22 mouse cellular contexts compared by ENCODE assay signal in genomic region chr4:134800693-134801092, GRCm38 (mm10). TPM values are rescaled to one million over a fixed set of nuclear protein-coding genes. Genes with fewer than 3 reads are reported as not detected.
DNase-seq lines count a peak whose midpoint lies in the region; ATAC-seq and TF ChIP-seq lines count a peak whose summit lies in the region.
"Had no signal": no experiment of that assay in that cellular context is flagged by ENCODE, and none has a peak within 500 bp of the region (broad histone marks: within the 10 kb centered on the region; RNA-seq: fewer than 3 reads in every experiment).

No protein-coding gene starts in this region.

- no peak for TF ChIP-seq POLR2A in myocyte (IDR thresholded peaks at IDR 0.05; ENCODE audit: insufficient read length, low read depth)

- H3K27me3 ChIP-seq in forebrain, embryonic 10.5 days (ENCODE audit: poor library complexity, severe bottlenecking) = no peaks in the 10 kb centered on the region
- H3K27me3 ChIP-seq in forebrain, embryonic 13.5 days = no peaks in the 10 kb centered on the region
- no peaks in the 10 kb centered on the region for H3K27me3 ChIP-seq in limb, embryonic 13.5 days
- H3K27me3 ChIP-seq in limb, embryonic 10.5 days (ENCODE audit: low read depth, poor library complexity, severe bottlenecking) = no peaks in the 10 kb centered on the region
- no peaks in the 10 kb centered on the region for H3K27me3 ChIP-seq in embryonic facial prominence, embryonic 14.5 days (replicated peaks; ENCODE audit: control insufficient read depth, insufficient read depth, low read length)
- H3K27me3 ChIP-seq in myocyte (ENCODE audit: control insufficient read depth, insufficient read depth, insufficient read length) = no peaks in the 10 kb centered on the region
- H3K27me3 ChIP-seq: CH12.LX; embryonic facial prominence, embryonic 12.5 days; forebrain, embryonic 15.5 days; heart, embryonic 12.5 days; Patski had no signal

- 76% methylated on average over 10 of the region's 10 CpGs for WGBS in forebrain, embryonic 10.5 days
- WGBS in forebrain, embryonic 13.5 days = 70% methylated on average over 10 of the region's 10 CpGs
- 75% methylated on average over 10 of the region's 10 CpGs for WGBS in limb, embryonic 13.5 days
- 80% methylated on average over 10 of the region's 10 CpGs for WGBS in limb, embryonic 10.5 days
- 70% methylated on average over 10 of the region's 10 CpGs for WGBS in embryonic facial prominence, embryonic 14.5 days

- H3K9ac ChIP-seq in forebrain, embryonic 13.5 days = no peak overlapping the region
- no peak overlapping the region; the same call in 1 of the 2 replicates for H3K9ac ChIP-seq in limb, embryonic 13.5 days
- H3K9ac ChIP-seq in embryonic facial prominence, embryonic 14.5 days (ENCODE audit: low read depth, low read length) = 0 out of 2 replicates have a peak overlapping the region, but pooled peaks have one; percentile 3
- H3K9ac ChIP-seq: embryonic facial prominence, embryonic 12.5 days; forebrain, embryonic 15.5 days; heart, embryonic 12.5 days had no signal

- H3K4me1 ChIP-seq in forebrain, embryonic 10.5 days = peaks cover 30% of the 10 kb centered on the region
- H3K4me1 ChIP-seq in forebrain, embryonic 13.5 days = no peaks in the 10 kb centered on the region; the same call in 1 of the 2 replicates
- H3K4me1 ChIP-seq in limb, embryonic 13.5 days = peaks cover 24% of the 10 kb centered on the region
- H3K4me1 ChIP-seq in limb, embryonic 10.5 days = 0 out of 2 replicates have a peak, but pooled peaks cover 24% of the 10 kb centered on the region
- H3K4me1 ChIP-seq in embryonic facial prominence, embryonic 14.5 days (ENCODE audit: control insufficient read depth, insufficient read depth, low read length) = peaks cover 21% of the 10 kb centered on the region; the same call in 1 of the 2 replicates

- no peak overlapping the region for H3ac ChIP-seq in myocyte (ENCODE audit: control insufficient read depth, insufficient read length)

- no peak for DNase-seq in forebrain, embryonic 10.5 days (ENCODE audit: extremely low spot score, low spot score)
- DNase-seq in limb, embryonic 10.5 days (ENCODE audit: low spot score) = no peak
- DNase-seq in embryonic facial prominence, embryonic 14.5 days (ENCODE audit: low spot score) = peak; percentile 17
- no peak for DNase-seq in cerebellum, adult 11-12 months
- DNase-seq: adrenal gland, postnatal 25 days; cerebellum, adult 8-10 months; cerebellum, postnatal 14 days; embryo, embryonic 11 days; gastrocnemius, adult 2 months; gastrocnemius, postnatal 25 days had no signal

- H3K9me3 ChIP-seq in forebrain, embryonic 10.5 days = no peaks in the 10 kb centered on the region
- H3K9me3 ChIP-seq in forebrain, embryonic 13.5 days (replicated peaks) = no peaks in the 10 kb centered on the region
- no peaks in the 10 kb centered on the region for H3K9me3 ChIP-seq in limb, embryonic 13.5 days
- H3K9me3 ChIP-seq in limb, embryonic 10.5 days (replicated peaks) = no peaks in the 10 kb centered on the region
- H3K9me3 ChIP-seq in embryonic facial prominence, embryonic 14.5 days (ENCODE audit: control insufficient read depth, low read length) = no peaks in the 10 kb centered on the region
- H3K9me3 ChIP-seq: embryonic facial prominence, embryonic 12.5 days; forebrain, embryonic 15.5 days; heart, embryonic 12.5 days; hindbrain, embryonic 10.5 days had no signal

- H3K27ac ChIP-seq in forebrain, embryonic 10.5 days = 0 out of 2 replicates have a peak overlapping the region, but pooled peaks have one; percentile 20
- H3K27ac ChIP-seq in forebrain, embryonic 13.5 days = no peak overlapping the region
- peak overlapping the region; percentile 44; the same call in 1 of the 2 replicates for H3K27ac ChIP-seq in limb, embryonic 13.5 days
- no peak overlapping the region for H3K27ac ChIP-seq in limb, embryonic 10.5 days
- H3K27ac ChIP-seq in embryonic facial prominence, embryonic 14.5 days (replicated peaks; ENCODE audit: low read depth, low read length) = no peak overlapping the region
- H3K27ac ChIP-seq: embryonic facial prominence, embryonic 12.5 days; gastrocnemius, adult 2 months had no signal

- H3K4me2 ChIP-seq in forebrain, embryonic 13.5 days = no peak overlapping the region
- no peak overlapping the region for H3K4me2 ChIP-seq in limb, embryonic 13.5 days (replicated peaks)
- no peak overlapping the region for H3K4me2 ChIP-seq in embryonic facial prominence, embryonic 14.5 days (ENCODE audit: low read depth, low read length)
- H3K4me2 ChIP-seq in myocyte (ENCODE audit: low read depth) = no peak overlapping the region
- H3K4me2 ChIP-seq: embryonic facial prominence, embryonic 12.5 days; forebrain, embryonic 15.5 days; heart, embryonic 12.5 days had no signal

- H3K36me3 ChIP-seq in forebrain, embryonic 10.5 days (replicated peaks) = peaks cover 56% of the 10 kb centered on the region
- peaks cover 59% of the 10 kb centered on the region for H3K36me3 ChIP-seq in forebrain, embryonic 13.5 days (ENCODE audit: poor library complexity, severe bottlenecking)
- H3K36me3 ChIP-seq in limb, embryonic 13.5 days = peaks cover 52% of the 10 kb centered on the region
- H3K36me3 ChIP-seq in limb, embryonic 10.5 days = peaks cover 54% of the 10 kb centered on the region
- peaks cover 46% of the 10 kb centered on the region for H3K36me3 ChIP-seq in embryonic facial prominence, embryonic 14.5 days (ENCODE audit: control insufficient read depth, insufficient read depth, low read length)
- H3K36me3 ChIP-seq in myocyte (ENCODE audit: control insufficient read depth, insufficient read depth) = peaks cover 7% of the 10 kb centered on the region

- H3K79me2 ChIP-seq in myocyte (ENCODE audit: control insufficient read depth, insufficient read depth) = no peaks in the 10 kb centered on the region

- no peak overlapping the region for H3K4me3 ChIP-seq in forebrain, embryonic 10.5 days
- H3K4me3 ChIP-seq in forebrain, embryonic 13.5 days = no peak overlapping the region
- no peak overlapping the region for H3K4me3 ChIP-seq in limb, embryonic 13.5 days
- no peak overlapping the region for H3K4me3 ChIP-seq in limb, embryonic 10.5 days
- H3K4me3 ChIP-seq in embryonic facial prominence, embryonic 14.5 days (ENCODE audit: low read depth, low read length) = no peak overlapping the region
- no peak overlapping the region for H3K4me3 ChIP-seq in myocyte
- H3K4me3 ChIP-seq: embryonic facial prominence, embryonic 12.5 days; forebrain, embryonic 15.5 days; gastrocnemius, adult 2 months; heart, embryonic 12.5 days; hindbrain, embryonic 10.5 days had no signal

- no peak for ATAC-seq in forebrain, embryonic 13.5 days
- peak; percentile 64; the same call in 1 of the 2 replicates for ATAC-seq in limb, embryonic 13.5 days (ENCODE audit: low FRiP score, low read depth)
- no peak for ATAC-seq in embryonic facial prominence, embryonic 14.5 days (ENCODE audit: low read depth)
- ATAC-seq: activated CD4-positive, CD25-positive, alpha-beta regulatory T cell, adult 4 months; hindbrain, embryonic 16.5 days; inflammation-experienced regulatory T-cells, adult 6 months; Patski had no signal

TF ChIP-seq in myocyte, 11 proteins besides CTCF, POLR2A, EP300 and RAD21:
- TF ChIP-seq CEBPB (IDR thresholded peaks at IDR 0.05; ENCODE audit: insufficient read depth, poor library complexity, severe bottlenecking) (no peak), TCF12 (IDR thresholded peaks at IDR 0.05; ENCODE audit: insufficient read depth, poor library complexity, severe bottlenecking) (no peak), MYOD1 (IDR thresholded peaks at IDR 0.05; ENCODE audit: control insufficient read depth in 1 of 3, insufficient read length in 2 of 3, low read depth in 2 of 3) (peak in 2 of 3 experiments; percentile 61 to 63), USF1 (IDR thresholded peaks at IDR 0.05; ENCODE audit: low read depth) (no peak), MAX (IDR thresholded peaks at IDR 0.05; ENCODE audit: low read depth) (no peak), E2F4 (IDR thresholded peaks at IDR 0.05; ENCODE audit: insufficient read depth) (no peak), REST (IDR thresholded peaks at IDR 0.05; ENCODE audit: insufficient read depth, insufficient read length) (no peak), MYOG (IDR thresholded peaks at IDR 0.05; ENCODE audit: control insufficient read depth in 1 of 3, insufficient read depth in 1 of 3, insufficient read length in 2 of 3, low read depth in 2 of 3) (peak in 1 of 3 experiments; percentile 33), SRF (IDR thresholded peaks at IDR 0.05; ENCODE audit: control insufficient read depth, insufficient read length, low read depth) (no peak), POLR2AphosphoS2 (IDR thresholded peaks at IDR 0.05; ENCODE audit: insufficient read length, low read depth) (no peak), TCF3 (IDR thresholded peaks at IDR 0.05; ENCODE audit: insufficient read length, low read depth) (no peak)

RNA-seq across cellular contexts. Expression of gene Ldlrap1, which starts 32.9 kb away (rescaled TPM):
- polyA plus RNA-seq in forebrain, embryonic 10.5 days (2016; fragmentation: Nextera tagmentation; extraction: Ambion mirVana) = 9.6 and 11.8 TPM in 2 replicates
- 2.6 and 2.7 TPM in 2 replicates for polyA plus RNA-seq in forebrain, embryonic 13.5 days (2015; fragmentation: Nextera tagmentation; extraction: Ambion mirVana)
- polyA plus RNA-seq in limb, embryonic 13.5 days (2015; fragmentation: Nextera tagmentation; extraction: Ambion mirVana) = 22.0 and 24.5 TPM in 2 replicates
- polyA plus RNA-seq in limb, embryonic 10.5 days (2016; fragmentation: Nextera tagmentation; extraction: Ambion mirVana) = 14.4 and 20.4 TPM in 2 replicates
- 22.5 and 22.9 TPM in 2 replicates for polyA plus RNA-seq in embryonic facial prominence, embryonic 14.5 days (2014; fragmentation: Nextera tagmentation; extraction: Ambion mirVana)
- polyA plus RNA-seq in myocyte (2012; fragmentation: generic; extraction: Trizol) = 19.0 TPM

RNA-seq across cellular contexts. Expression of gene Maco1, which starts 52.5 kb away (rescaled TPM):
- 33.0 and 35.0 TPM in 2 replicates for polyA plus RNA-seq in forebrain, embryonic 10.5 days (2016; fragmentation: Nextera tagmentation; extraction: Ambion mirVana)
- polyA plus RNA-seq in forebrain, embryonic 13.5 days (2015; fragmentation: Nextera tagmentation; extraction: Ambion mirVana) = 91.3 and 91.8 TPM in 2 replicates
- 56.7 and 57.9 TPM in 2 replicates for polyA plus RNA-seq in limb, embryonic 13.5 days (2015; fragmentation: Nextera tagmentation; extraction: Ambion mirVana)
- 38.1 and 48.2 TPM in 2 replicates for polyA plus RNA-seq in limb, embryonic 10.5 days (2016; fragmentation: Nextera tagmentation; extraction: Ambion mirVana)
- 37.1 and 41.1 TPM in 2 replicates for polyA plus RNA-seq in embryonic facial prominence, embryonic 14.5 days (2014; fragmentation: Nextera tagmentation; extraction: Ambion mirVana)
- polyA plus RNA-seq in myocyte (2012; fragmentation: generic; extraction: Trizol) = 19.6 TPM

Comparison
In these comparisons a context has a peak if more than half of its experiments do, and no peak if none do; other contexts are left out.
1. H3K27ac ChIP-seq: peak in forebrain, embryonic 10.5 days (single experiment) and limb, embryonic 13.5 days (single experiment); none in forebrain, embryonic 13.5 days (single experiment), limb, embryonic 10.5 days (single experiment) and embryonic facial prominence, embryonic 14.5 days (single experiment).